Mouse (Mus musculus): ENCODE measurements around the gene Vmn1r9.
"Not testable (repeated sequence)": the region's sequence is repeated elsewhere in the genome, so short reads cannot be mapped to it uniquely, and the experiment has no call there.

The Vmn1r9 gene

DNA sequence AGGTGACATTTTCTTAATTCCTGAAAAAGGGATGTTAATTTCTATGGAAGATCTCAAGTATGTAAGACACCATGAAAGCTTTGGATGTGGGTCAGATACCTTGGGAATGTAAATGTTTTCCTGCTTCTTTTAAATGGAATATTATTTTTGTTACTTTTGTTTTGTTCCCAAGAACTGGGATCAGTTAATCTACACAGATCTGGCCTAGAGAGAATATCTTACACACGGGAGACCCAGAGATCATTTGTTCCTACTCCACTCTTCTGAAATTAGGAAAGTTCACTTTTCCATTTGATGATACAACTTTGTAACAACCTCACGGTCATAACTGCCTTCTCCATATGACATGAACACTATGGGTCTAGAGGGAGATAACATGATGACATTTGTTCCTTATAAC lies at the start of gene Vmn1r9:
TSS of gene Vmn1r9 (plus strand) at position 301 of the 400 bp plus-strand sequence.
- DNase-seq: no peak

DNA sequence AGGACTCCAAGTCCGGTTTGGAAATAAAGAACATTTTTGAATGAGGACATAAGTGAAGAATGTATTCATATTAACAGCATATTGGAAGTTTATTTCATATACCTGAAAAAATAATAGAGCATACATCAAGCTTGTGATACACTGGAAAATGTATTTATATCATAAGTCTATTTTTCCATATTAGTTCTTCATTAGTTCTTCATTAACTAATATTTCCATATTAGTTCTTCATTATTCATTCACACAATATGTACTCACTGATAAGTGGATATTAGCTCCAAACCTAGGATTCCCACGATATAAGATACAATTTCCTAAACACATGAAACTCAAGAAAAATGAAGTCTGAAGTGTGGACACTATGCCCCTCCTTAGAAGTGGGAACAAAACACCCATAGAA lies 41.4 kb upstream of the Vmn1r9 start, which contains the start of gene Vmn1r7:
TSS of gene Vmn1r7 (minus strand) at position 101 of the 400 bp plus-strand sequence.
- DNase-seq: not testable (repeated sequence)

DNA sequence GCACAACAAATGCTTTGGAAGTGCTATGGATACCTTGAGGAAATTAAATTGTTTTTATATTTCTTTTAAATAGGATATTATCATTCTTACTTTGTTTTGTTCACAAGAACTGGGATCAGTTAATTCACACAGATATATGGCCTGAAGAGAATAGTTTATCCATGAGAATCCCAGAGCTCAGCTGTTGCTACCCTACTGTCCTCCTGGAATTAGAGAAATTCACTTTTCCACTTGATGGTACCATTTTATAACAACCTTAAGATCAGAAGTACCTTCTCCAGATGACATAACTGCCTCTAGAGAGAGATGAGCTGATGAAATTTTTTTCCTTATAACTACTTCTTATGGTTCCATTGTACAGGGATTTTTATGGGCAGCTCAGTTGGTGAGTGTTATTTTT lies 34.6 kb upstream of the Vmn1r9 start, which contains the start of gene Vmn1r8:
TSS of gene Vmn1r8 (plus strand) at position 301 of the 400 bp plus-strand sequence.
- no peak for DNase-seq

DNA sequence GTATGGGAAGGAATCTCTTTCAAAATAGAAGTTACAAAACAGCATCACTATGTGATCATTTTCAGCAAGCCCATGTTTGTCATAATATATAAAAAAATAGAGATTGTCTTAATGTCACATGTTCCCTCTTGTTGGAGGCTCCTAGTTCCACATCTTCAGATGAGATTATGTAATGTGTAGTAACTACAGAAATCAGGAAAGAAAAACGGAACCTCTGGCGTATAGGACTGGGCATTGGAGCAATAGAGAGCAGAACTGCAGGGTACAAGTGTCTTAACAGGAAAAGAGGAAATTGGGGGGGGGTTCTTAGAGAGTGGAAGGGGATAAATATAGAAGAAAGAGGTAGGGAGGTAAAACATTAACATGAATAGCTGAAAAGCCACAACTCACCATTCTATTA lies 31.9 kb upstream of the Vmn1r9 start:
- no peak for DNase-seq

DNA sequence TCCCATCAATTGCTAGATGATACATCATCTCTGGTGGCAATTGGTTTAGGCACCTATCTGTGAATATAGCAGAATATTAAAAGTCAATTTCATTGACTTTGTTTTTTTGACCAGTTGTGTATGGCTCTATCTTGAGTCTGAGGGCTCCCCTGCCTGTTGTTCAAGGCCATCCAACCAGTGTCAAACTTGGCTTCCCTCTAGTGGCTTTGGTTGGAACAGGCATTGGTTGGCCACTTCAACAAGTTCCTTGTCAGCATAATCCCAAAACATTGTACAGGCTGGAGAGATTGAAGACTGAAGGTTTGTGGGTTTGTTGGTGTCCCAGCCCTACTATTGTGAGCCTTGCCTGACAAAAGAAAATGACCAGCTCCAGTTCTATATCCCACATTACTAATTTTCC lies 2.9 kb upstream of the Vmn1r9 start:
- DNase-seq: no peak

DNA sequence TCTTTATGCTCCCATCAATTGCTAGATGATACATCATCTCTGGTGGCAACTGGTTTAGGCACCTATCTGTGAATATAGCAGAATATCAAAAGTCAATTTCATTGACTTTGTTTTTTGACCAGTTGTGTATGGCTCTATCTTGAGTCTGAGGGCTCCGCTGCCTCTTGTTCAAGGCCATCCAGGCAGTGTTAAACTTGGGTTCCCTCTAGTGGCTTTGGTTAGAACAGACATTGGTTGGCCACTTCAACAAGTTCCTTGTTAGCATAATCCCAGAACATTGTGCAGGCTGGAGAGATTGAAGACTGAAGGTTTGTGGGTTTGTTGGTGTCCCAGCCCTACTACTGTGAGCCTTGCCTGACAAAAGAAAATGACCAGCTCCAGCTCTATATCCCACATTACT lies 39.8 kb downstream of the Vmn1r9 start:
- no peak for DNase-seq

DNA sequence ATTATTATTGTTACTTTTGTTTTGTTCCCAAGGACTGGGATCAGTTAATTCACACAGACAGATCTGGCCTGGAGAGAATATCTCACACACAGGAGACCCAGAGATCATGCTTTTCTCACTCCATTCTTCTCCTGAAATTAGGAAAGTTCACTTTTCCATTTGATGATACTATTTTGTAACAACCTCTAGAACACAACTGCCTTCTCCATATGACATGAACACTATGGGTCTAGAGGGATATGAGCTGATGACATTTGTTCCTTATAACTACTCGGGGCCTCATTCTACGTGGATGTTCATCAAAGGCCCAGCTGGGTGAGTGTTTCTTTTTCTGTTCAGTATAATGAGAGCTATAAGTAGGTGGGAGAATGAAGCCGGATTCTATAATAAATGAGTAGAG lies 42.6 kb downstream of the Vmn1r9 start, which contains the start of gene Vmn1r10:
TSS of gene Vmn1r10 (plus strand) at position 301 of the 400 bp plus-strand sequence.
- no peak for DNase-seq
